Mouse (Mus musculus): Measurements from ENCODE around the gene Cep57l1. TPM values are rescaled to one million over a fixed set of nuclear protein-coding genes. Genes with fewer than 3 reads are reported as not detected.

The Cep57l1 gene
- polyA plus RNA-seq, 1 experiment from 2014 or later: 14.9 TPM

DNA sequence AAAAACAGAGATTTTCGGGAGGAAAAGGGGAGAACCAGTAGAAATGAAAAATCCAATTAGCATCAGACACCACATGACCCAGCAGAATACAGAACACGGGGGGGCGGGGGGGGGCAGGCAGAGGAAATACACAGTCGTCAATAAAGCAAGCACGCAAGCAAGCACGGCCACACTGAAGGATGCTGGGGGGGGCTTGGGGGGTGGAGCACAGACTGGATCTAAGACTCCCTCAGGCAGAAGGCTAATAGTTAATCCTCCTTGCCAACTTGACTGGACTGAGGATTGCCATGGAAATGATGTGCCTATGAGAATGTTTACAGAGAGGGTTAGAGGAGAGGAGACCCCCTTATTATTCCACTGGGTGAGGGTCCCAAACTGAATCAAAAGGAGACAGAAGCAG is 74.3 kb downstream of the Cep57l1 start:
- Histone ChIP-seq H3K36me3 (peaks cover 46% of the 10 kb centered on the region), H3K4me3 (replicated peaks) (no peak overlapping the region), H3K27ac (no peak overlapping the region), H3K4me2 (no peak overlapping the region), H3K9ac (no peak overlapping the region), H3K27me3 (no peaks in the 10 kb centered on the region), H3K9me3 (replicated peaks) (no peaks in the 10 kb centered on the region), H3K4me1 (replicated peaks) (no peaks in the 10 kb centered on the region)
- no peak for DNase-seq
- no peak for ATAC-seq (ENCODE audit: low read depth)
- WGBS (ENCODE audit: insufficient replicate concordance): 79% methylated on average over 6 of the region's 6 CpGs

DNA sequence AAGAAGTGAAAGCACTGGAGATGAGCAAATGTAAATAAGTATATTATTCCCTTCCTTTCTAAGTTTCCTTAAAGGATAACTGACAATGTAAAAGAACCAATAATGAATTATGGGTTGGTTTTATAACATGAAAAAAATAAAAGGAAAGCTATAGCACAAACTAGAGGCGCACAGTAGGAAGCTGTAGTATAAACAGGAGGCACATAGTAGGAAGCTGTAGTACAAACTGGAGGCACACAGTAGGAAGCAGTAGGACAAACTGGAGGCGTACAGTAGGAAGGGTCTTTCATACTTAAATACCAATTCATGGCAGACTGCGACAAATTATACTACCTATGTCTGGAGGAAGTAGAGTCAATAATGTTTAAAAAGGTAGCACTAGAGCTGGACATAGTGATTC is 76.5 kb downstream of the Cep57l1 start:
- Histone ChIP-seq H3K4me3 (replicated peaks) (no peak overlapping the region), H3K27ac (no peak overlapping the region), H3K4me2 (no peak overlapping the region), H3K4me1 (replicated peaks) (no peaks in the 10 kb centered on the region), H3K9me3 (replicated peaks) (no peaks in the 10 kb centered on the region), H3K27me3 (no peaks in the 10 kb centered on the region), H3K9ac (no peak overlapping the region), H3K36me3 (peaks cover 47% of the 10 kb centered on the region)
- 84% methylated on average over 3 of the region's 3 CpGs for WGBS (ENCODE audit: insufficient replicate concordance)
- ATAC-seq (ENCODE audit: low read depth) (no peak), DNase-seq (no peak)

- H3K27ac ChIP-seq: no peak overlapping the region
- no peak overlapping the region for H3K4me3 ChIP-seq (replicated peaks)
- DNase-seq: no peak
- H3K9ac ChIP-seq: no peak overlapping the region
- ATAC-seq (ENCODE audit: low read depth): no peak
- 85% methylated on average over 4 of the region's 4 CpGs for WGBS (ENCODE audit: insufficient replicate concordance)
- no peak overlapping the region for H3K4me2 ChIP-seq
- H3K27me3 ChIP-seq: no peaks in the 10 kb centered on the region
- 0 out of 2 replicates have a peak, but pooled peaks cover 3% of the 10 kb centered on the region for H3K9me3 ChIP-seq (replicated peaks)
- peaks cover 45% of the 10 kb centered on the region for H3K36me3 ChIP-seq
- H3K4me1 ChIP-seq (replicated peaks): no peaks in the 10 kb centered on the region
These were observed 77.7 kb downstream of the Cep57l1 start for GRCm38 (mm10) chr10:41731932-41732331.

GRCm38 (mm10) chr10:41730746-41731145 is 78.9 kb downstream of the Cep57l1 start:
- ATAC-seq (ENCODE audit: low read depth) (no peak), DNase-seq (no peak)
- WGBS (ENCODE audit: insufficient replicate concordance): 85% methylated on average over 10 of the region's 10 CpGs
- H3K27ac ChIP-seq: no peak overlapping the region
- H3K9ac ChIP-seq: no peak overlapping the region
- no peaks in the 10 kb centered on the region for H3K4me1 ChIP-seq (replicated peaks)
- no peak overlapping the region for H3K4me3 ChIP-seq (replicated peaks)
- 0 out of 2 replicates have a peak, but pooled peaks cover 3% of the 10 kb centered on the region for H3K9me3 ChIP-seq (replicated peaks)
- H3K4me2 ChIP-seq: no peak overlapping the region
- H3K36me3 ChIP-seq: peaks cover 42% of the 10 kb centered on the region
- H3K27me3 ChIP-seq: no peaks in the 10 kb centered on the region

DNA sequence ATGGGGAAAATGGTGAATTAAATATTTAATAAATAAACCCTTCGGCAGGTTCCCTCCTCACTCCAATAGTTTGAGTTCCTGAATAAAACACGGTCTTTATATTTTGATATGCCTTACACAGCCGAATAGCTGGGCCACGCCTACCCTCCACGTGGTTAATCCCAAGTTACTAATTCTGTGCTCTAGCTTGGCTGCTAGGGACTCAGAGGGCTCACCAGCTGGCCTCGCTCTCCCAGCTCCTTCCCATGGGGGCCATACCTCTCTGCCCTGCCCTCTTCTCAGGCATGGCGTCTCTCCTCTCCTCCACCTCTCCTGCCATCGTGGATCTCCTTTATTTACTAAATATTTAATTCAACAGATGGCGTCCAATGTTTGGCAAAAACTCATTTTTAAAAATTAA is 83.5 kb downstream of the Cep57l1 start:
- no peaks in the 10 kb centered on the region for H3K27me3 ChIP-seq
- DNase-seq (no peak), ATAC-seq (ENCODE audit: low read depth) (no peak)
- H3K4me3 ChIP-seq (replicated peaks): no peak overlapping the region
- H3K4me1 ChIP-seq (replicated peaks): no peaks in the 10 kb centered on the region
- no peak overlapping the region for H3K9ac ChIP-seq
- H3K27ac ChIP-seq: no peak overlapping the region
- peaks cover 35% of the 10 kb centered on the region for H3K36me3 ChIP-seq
- no peak overlapping the region for H3K4me2 ChIP-seq
- 77% methylated on average over 9 of the region's 9 CpGs for WGBS (ENCODE audit: insufficient replicate concordance)
- 0 out of 2 replicates have a peak, but pooled peaks cover 3% of the 10 kb centered on the region for H3K9me3 ChIP-seq (replicated peaks)

- Histone ChIP-seq H3K9me3 (replicated peaks) (no peaks in the 10 kb centered on the region), H3K27me3 (no peaks in the 10 kb centered on the region), H3K9ac (no peak overlapping the region), H3K36me3 (no peaks in the 10 kb centered on the region), H3K4me3 (replicated peaks) (no peak overlapping the region), H3K4me2 (no peak overlapping the region), H3K27ac (no peak overlapping the region), H3K4me1 (replicated peaks) (no peaks in the 10 kb centered on the region)
- 82% methylated on average over 9 of the region's 9 CpGs for WGBS (ENCODE audit: insufficient replicate concordance)
- no peak for DNase-seq
- ATAC-seq (ENCODE audit: low read depth): no peak
These were observed 90.1 kb downstream of the Cep57l1 start for GRCm38 (mm10) chr10:41719587-41719986.

DNA sequence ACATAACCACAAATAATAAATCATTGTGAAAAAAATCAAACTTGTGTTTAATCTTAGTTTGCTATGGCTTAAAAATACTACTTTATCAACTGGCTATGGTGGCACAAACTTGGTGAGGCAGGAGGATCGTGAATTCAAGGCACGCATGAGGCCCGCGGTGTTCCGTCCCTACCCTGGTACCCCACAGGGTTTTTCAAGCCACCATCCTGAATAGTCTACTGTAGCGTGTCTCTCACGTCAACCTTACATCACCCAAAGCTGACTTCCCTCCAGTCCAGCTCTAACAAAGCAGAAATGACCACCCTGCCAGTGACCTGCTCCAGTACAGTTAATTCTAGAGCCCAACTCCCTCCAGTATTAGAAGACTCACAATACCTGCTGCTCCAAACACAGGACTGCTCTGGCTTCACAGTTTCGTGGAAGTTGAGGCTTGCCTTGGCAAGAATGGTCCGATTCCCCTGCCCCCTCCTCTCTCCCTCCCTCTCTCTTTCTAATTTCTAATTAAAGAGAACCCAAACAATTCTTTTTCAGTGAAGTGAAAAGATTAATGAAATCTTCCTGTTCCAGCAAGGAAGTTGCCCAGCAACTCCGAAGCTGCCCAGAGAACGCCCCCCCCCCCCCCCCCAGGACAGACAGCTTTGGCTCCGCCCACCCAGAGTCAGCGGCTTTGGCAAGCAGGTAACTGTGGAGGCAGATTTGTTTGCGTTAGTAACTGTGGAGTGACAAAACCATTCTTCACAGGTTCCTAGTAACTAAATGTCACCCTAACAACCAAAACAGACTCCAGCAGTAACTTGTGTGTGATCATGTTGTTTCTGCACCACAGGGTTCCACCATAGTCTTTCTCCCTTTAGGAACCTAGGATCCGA is 93.4 kb downstream of the Cep57l1 start, which contains the start of gene Ccdc162:
Gene Ccdc162, minus strand, starts transcription at position 606 of the 869 bp plus-strand sequence.
- DNase-seq (no peak), ATAC-seq (ENCODE audit: low read depth) (no peak)
- 69% methylated on average over 15 of the region's 15 CpGs for WGBS (ENCODE audit: insufficient replicate concordance)
- no peaks in the 10 kb centered on the region for H3K27me3 ChIP-seq
- H3K9ac ChIP-seq: no peak within 1 kb of the TSS
- no peak within 1 kb of the TSS for H3K27ac ChIP-seq
- H3K4me2 ChIP-seq: no peak within 1 kb of the TSS
- H3K4me1 ChIP-seq (replicated peaks): no peaks in the 10 kb centered on the region
- H3K4me3 ChIP-seq (replicated peaks): no peak within 1 kb of the TSS
- no peaks in the 10 kb centered on the region for H3K36me3 ChIP-seq
- no peaks in the 10 kb centered on the region for H3K9me3 ChIP-seq (replicated peaks)

- H3K4me1 ChIP-seq (replicated peaks): no peaks in the 10 kb centered on the region
- H3K9me3 ChIP-seq (replicated peaks): no peaks in the 10 kb centered on the region
These were observed 94.1 kb downstream of the Cep57l1 start for GRCm38 (mm10) chr10:41715557-41715956.

GRCm38 (mm10) chr10:41711467-41711866 is 98.2 kb downstream of the Cep57l1 start:
- 47% methylated on average over 7 of the region's 7 CpGs for WGBS (ENCODE audit: insufficient replicate concordance)
- ATAC-seq (ENCODE audit: low read depth): no peak
- H3K9me3 ChIP-seq (replicated peaks): no peaks in the 10 kb centered on the region

More at GRCm38 (mm10) chr10:41715557-41715956, 94.1 kb downstream of the Cep57l1 start:
- 84% methylated on average over 14 of the region's 14 CpGs for WGBS (ENCODE audit: insufficient replicate concordance)
- no peaks in the 10 kb centered on the region for H3K36me3 ChIP-seq
- H3K27me3 ChIP-seq: no peaks in the 10 kb centered on the region
- DNase-seq (no peak), ATAC-seq (ENCODE audit: low read depth) (no peak)
- H3K4me3 ChIP-seq (replicated peaks): no peak overlapping the region
- H3K4me2 ChIP-seq: no peak overlapping the region
- no peak overlapping the region for H3K27ac ChIP-seq
- no peak overlapping the region for H3K9ac ChIP-seq

DNA sequence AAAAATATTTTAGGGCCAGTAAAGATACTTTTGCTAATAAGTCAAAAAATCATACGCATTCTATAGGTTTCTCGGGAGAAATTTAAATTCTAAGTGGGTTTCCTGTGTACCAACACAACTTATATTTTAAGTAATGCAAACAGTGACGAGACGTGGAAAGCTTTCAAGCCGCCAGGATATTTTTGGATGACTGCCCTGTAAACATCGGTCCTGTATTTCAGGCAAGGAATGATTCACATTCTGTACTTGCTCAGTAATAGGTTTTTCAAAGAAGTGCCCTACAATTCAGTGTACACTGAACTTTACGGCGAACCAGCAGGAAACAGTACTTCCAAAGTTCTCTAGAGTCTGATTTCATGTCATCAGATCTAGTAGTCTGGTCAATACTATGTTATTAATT is 98.9 kb downstream of the Cep57l1 start:
- no peak for DNase-seq
- no peak overlapping the region for H3K4me3 ChIP-seq (replicated peaks)
- no peak overlapping the region for H3K9ac ChIP-seq
- WGBS (ENCODE audit: insufficient replicate concordance): 81% methylated on average over 8 of the region's 8 CpGs
- H3K27ac ChIP-seq: no peak overlapping the region
- H3K4me2 ChIP-seq: no peak overlapping the region
- ATAC-seq (ENCODE audit: low read depth): no peak
- no peaks in the 10 kb centered on the region for H3K27me3 ChIP-seq
- H3K9me3 ChIP-seq (replicated peaks): no peaks in the 10 kb centered on the region
- H3K36me3 ChIP-seq: no peaks in the 10 kb centered on the region
- no peaks in the 10 kb centered on the region for H3K4me1 ChIP-seq (replicated peaks)

More at GRCm38 (mm10) chr10:41711467-41711866, 98.2 kb downstream of the Cep57l1 start:
- no peak for DNase-seq
- Histone ChIP-seq H3K4me2 (no peak overlapping the region), H3K27me3 (no peaks in the 10 kb centered on the region), H3K27ac (no peak overlapping the region), H3K9ac (no peak overlapping the region), H3K4me1 (replicated peaks) (no peaks in the 10 kb centered on the region), H3K4me3 (replicated peaks) (no peak overlapping the region), H3K36me3 (no peaks in the 10 kb centered on the region)

- H3K9me3 ChIP-seq (replicated peaks): no peaks in the 10 kb centered on the region
- H3K4me2 ChIP-seq: no peak overlapping the region
- DNase-seq (no peak), ATAC-seq (ENCODE audit: low read depth) (no peak)
- no peak overlapping the region for H3K27ac ChIP-seq
- 82% methylated on average over 8 of the region's 8 CpGs for WGBS (ENCODE audit: insufficient replicate concordance)
- no peak overlapping the region for H3K4me3 ChIP-seq (replicated peaks)
- no peak overlapping the region for H3K9ac ChIP-seq
- no peaks in the 10 kb centered on the region for H3K27me3 ChIP-seq
- H3K36me3 ChIP-seq: no peaks in the 10 kb centered on the region
- no peaks in the 10 kb centered on the region for H3K4me1 ChIP-seq (replicated peaks)
These were observed 100.3 kb downstream of the Cep57l1 start for GRCm38 (mm10) chr10:41709341-41709740.

DNA sequence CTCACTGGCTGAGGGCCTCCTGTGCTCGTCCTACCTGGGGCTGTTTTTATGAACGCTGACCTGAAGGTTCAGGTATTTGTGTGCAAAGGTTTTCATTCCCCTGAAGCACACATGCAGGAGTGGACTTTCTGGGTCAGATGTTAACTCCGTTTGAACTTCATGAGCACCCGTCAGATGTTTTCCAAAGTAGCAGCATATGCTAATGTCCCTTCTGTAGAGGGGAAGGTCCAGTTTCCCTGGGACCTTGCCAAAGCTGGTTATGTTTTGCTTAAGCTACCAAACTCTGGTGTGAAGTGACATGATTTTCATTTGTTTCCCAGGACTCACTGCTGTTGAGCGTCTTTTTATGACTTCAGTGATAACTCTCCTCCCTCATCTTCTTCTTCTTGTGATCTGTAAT is 110.0 kb downstream of the Cep57l1 start:
- no peak overlapping the region for H3K4me2 ChIP-seq
- WGBS (ENCODE audit: insufficient replicate concordance): 68% methylated on average over 5 of the region's 5 CpGs

More for the DNA sequence above, 110.0 kb downstream of the Cep57l1 start:
- Histone ChIP-seq H3K4me1 (replicated peaks) (no peaks in the 10 kb centered on the region), H3K9me3 (replicated peaks) (no peaks in the 10 kb centered on the region), H3K27ac (no peak overlapping the region), H3K36me3 (no peaks in the 10 kb centered on the region), H3K27me3 (no peaks in the 10 kb centered on the region), H3K4me3 (replicated peaks) (no peak overlapping the region), H3K9ac (no peak overlapping the region)
- DNase-seq (no peak), ATAC-seq (ENCODE audit: low read depth) (no peak)
